Comparison of ENCODE assay signal across 12 mouse cellular contexts in the genomic region with DNA sequence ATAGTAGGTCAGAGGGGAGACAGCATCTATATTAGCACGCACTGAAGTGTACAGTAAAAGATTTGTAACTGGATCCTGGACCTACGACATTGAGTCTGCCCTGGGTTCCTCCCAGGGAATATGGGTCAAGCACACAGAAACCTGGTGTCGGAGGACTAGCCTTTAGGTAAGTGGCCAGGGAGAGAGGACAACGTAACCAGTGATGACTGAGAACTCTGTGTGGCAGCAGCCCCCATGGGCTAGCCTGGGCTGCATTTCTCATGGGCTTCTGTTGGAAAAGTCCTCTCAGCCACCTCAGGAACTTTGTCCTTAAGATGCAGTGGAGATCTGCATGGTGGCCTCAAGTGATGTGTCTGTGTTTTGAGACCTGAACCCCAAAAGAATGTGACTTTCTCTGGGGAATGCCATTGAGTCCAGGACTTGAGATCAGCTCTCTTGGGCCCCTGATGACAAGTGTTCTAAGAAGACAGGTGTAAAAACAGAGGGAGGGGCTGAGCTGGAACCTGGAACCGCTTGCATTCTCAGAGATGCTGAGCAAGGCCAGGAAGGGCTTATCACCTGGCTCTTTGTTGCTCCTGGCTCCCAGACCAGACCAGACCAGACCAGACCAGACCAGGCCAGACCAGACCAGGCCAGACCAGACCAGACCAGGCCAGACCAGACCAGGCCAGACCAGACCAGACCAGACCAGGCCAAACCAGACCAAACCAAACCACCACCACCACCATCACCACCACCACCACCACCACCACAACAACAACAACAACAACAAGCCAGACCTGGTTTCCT.
DNase-seq lines count a peak whose midpoint lies in the region; ATAC-seq and TF ChIP-seq lines count a peak whose summit lies in the region.
"Had no signal": no experiment of that assay in that cellular context is flagged by ENCODE, and none has a peak within 500 bp of the region (broad histone marks: within the 10 kb centered on the region; RNA-seq: fewer than 3 reads in every experiment).

No protein-coding gene starts in this region.

- TF ChIP-seq POLR2A in limb, embryonic 14.5 days (IDR thresholded peaks at IDR 0.05; ENCODE audit: borderline replicate concordance, extremely low read depth, insufficient read depth, insufficient read length): no peak

- no peak for DNase-seq in gastrocnemius, adult 2 months
- DNase-seq in gastrocnemius, adult 18-20 months (ENCODE audit: low spot score): no peak
- DNase-seq in kidney, postnatal 14 days: no peak
- no peak for DNase-seq in limb, embryonic 14.5 days (ENCODE audit: low spot score)
- no peak for DNase-seq in right cerebral cortex, adult 2 months (ENCODE audit: low spot score in 2 of 2)
- no peak for DNase-seq in urinary bladder, postnatal 10 days (ENCODE audit: low spot score)
- DNase-seq: cerebellum, postnatal 14 days; right cerebral cortex, postnatal 4 days had no signal

- TF ChIP-seq CTCF in gastrocnemius, adult 2 months (IDR thresholded peaks at IDR 0.05): no peak

- no peak overlapping the region for H3K4me3 ChIP-seq in gastrocnemius, adult 2 months
- no peak overlapping the region for H3K4me3 ChIP-seq in kidney, embryonic 14.5 days (ENCODE audit: low read length)
- H3K4me3 ChIP-seq in embryonic facial prominence, embryonic 12.5 days: no peak overlapping the region
- H3K4me3 ChIP-seq in limb, embryonic 14.5 days (replicated peaks; ENCODE audit: low read length): no peak overlapping the region
- H3K4me3 ChIP-seq: hindbrain, embryonic 15.5 days; liver, embryonic 15.5 days had no signal

- H3K9me3 ChIP-seq in kidney, embryonic 14.5 days (ENCODE audit: control insufficient read depth, low read length): no peaks in the 10 kb centered on the region
- H3K9me3 ChIP-seq in embryonic facial prominence, embryonic 12.5 days: no peaks in the 10 kb centered on the region
- H3K9me3 ChIP-seq in limb, embryonic 14.5 days (ENCODE audit: control insufficient read depth, low read length): no peaks in the 10 kb centered on the region
- H3K9me3 ChIP-seq: hindbrain, embryonic 15.5 days; liver, embryonic 15.5 days had no signal

- ATAC-seq in kidney, embryonic 14.5 days (ENCODE audit: low FRiP score, low TSS enrichment): no peak
- ATAC-seq in embryonic facial prominence, embryonic 12.5 days (ENCODE audit: insufficient number of reproducible peaks, insufficient read depth, low FRiP score, low TSS enrichment): no peak
- no peak for ATAC-seq in limb, embryonic 14.5 days (ENCODE audit: low FRiP score, low read depth)

- H3K4me1 ChIP-seq in kidney, embryonic 14.5 days (ENCODE audit: control insufficient read depth, insufficient read depth, low read length): peaks cover 51% of the 10 kb centered on the region
- H3K4me1 ChIP-seq in embryonic facial prominence, embryonic 12.5 days: peaks cover 85% of the 10 kb centered on the region
- H3K4me1 ChIP-seq in limb, embryonic 14.5 days (ENCODE audit: control insufficient read depth, insufficient read depth, low read length): peaks cover 81% of the 10 kb centered on the region

- H3K4me2 ChIP-seq in kidney, embryonic 14.5 days (replicated peaks; ENCODE audit: low read depth, low read length): no peak overlapping the region
- H3K4me2 ChIP-seq in embryonic facial prominence, embryonic 12.5 days (replicated peaks): no peak overlapping the region
- no peak overlapping the region for H3K4me2 ChIP-seq in limb, embryonic 14.5 days (replicated peaks; ENCODE audit: low read depth, low read length, severe bottlenecking)
- H3K4me2 ChIP-seq: hindbrain, embryonic 15.5 days; liver, embryonic 15.5 days had no signal

- no peaks in the 10 kb centered on the region for H3K36me3 ChIP-seq in kidney, embryonic 14.5 days (ENCODE audit: control insufficient read depth, insufficient read depth, low read length)
- H3K36me3 ChIP-seq in embryonic facial prominence, embryonic 12.5 days: no peaks in the 10 kb centered on the region
- H3K36me3 ChIP-seq in limb, embryonic 14.5 days (ENCODE audit: control insufficient read depth, insufficient read depth, low read length): no peaks in the 10 kb centered on the region
- H3K36me3 ChIP-seq: hindbrain, embryonic 15.5 days; liver, embryonic 15.5 days had no signal

- peak overlapping the region; percentile 87 for H3K27ac ChIP-seq in gastrocnemius, adult 2 months
- peak overlapping the region; percentile 91; the same call in 1 of the 2 replicates for H3K27ac ChIP-seq in kidney, embryonic 14.5 days (ENCODE audit: low read depth, low read length)
- peak overlapping the region; percentile 96 for H3K27ac ChIP-seq in embryonic facial prominence, embryonic 12.5 days
- H3K27ac ChIP-seq in limb, embryonic 14.5 days (replicated peaks; ENCODE audit: low read depth, low read length): peak overlapping the region; percentile 86
- H3K27ac ChIP-seq: hindbrain, embryonic 15.5 days; liver, embryonic 15.5 days had no signal

- no peak overlapping the region for H3K9ac ChIP-seq in kidney, embryonic 14.5 days (ENCODE audit: low read depth, low read length)
- no peak overlapping the region for H3K9ac ChIP-seq in embryonic facial prominence, embryonic 12.5 days
- H3K9ac ChIP-seq in limb, embryonic 14.5 days (ENCODE audit: low read depth, low read length, severe bottlenecking): no peak overlapping the region
- H3K9ac ChIP-seq: hindbrain, embryonic 15.5 days; liver, embryonic 15.5 days had no signal

- H3K27me3 ChIP-seq in kidney, embryonic 14.5 days (ENCODE audit: control insufficient read depth, insufficient read depth, low read length): no peaks in the 10 kb centered on the region
- no peaks in the 10 kb centered on the region for H3K27me3 ChIP-seq in embryonic facial prominence, embryonic 12.5 days
- H3K27me3 ChIP-seq in limb, embryonic 14.5 days (ENCODE audit: control insufficient read depth, insufficient read depth, low read length): no peaks in the 10 kb centered on the region
- H3K27me3 ChIP-seq: hindbrain, embryonic 15.5 days had no signal

- WGBS in kidney, embryonic 14.5 days: 62% methylated on average over 5 of the region's 5 CpGs
- 87% methylated on average over 5 of the region's 5 CpGs for WGBS in embryonic facial prominence, embryonic 12.5 days
- 62% methylated on average over 5 of the region's 5 CpGs for WGBS in limb, embryonic 14.5 days

- intact Hi-C loops in gastrocnemius, adult 2 months (cut with DNase I): loop anchor here (2.0 to 5.0 kb wide), 2 partner anchors 36 to 63 kb away; a partner anchor contains a TSS
